Mouse (Mus musculus) liver, embryonic 15.5 days (tissue): ENCODE data around the gene Bend5. TPM values are rescaled to one million over a fixed set of nuclear protein-coding genes. Genes with fewer than 3 reads are reported as not detected.

Source experiments
- ATAC-seq: fragments of 200-750 bp; cut with Nextera tagmentation; 2 replicates; pipeline ENCODE4 v1.8.0; 2017; ENCODE audit warnings: moderate number of reproducible peaks, mild to moderate bottlenecking, moderate library complexity; ENCODE audit not compliant: insufficient read depth
- H3K27ac ChIP-seq: fragments of 300-500 bp; sonication (generic); replicated peaks from 2 replicates; pipeline ENCODE4 v1.5.1; 2015; ENCODE audit warnings: mild to moderate bottlenecking, inconsistent platforms
- H3K27me3 ChIP-seq: fragments of 300-500 bp; sonication (generic); 2 replicates; pipeline ENCODE4 v1.6.1; 2015; ENCODE audit warnings: mild to moderate bottlenecking, inconsistent platforms
- H3K36me3 ChIP-seq: fragments of 300-500 bp; sonication (generic); replicated peaks from 2 replicates; pipeline ENCODE4 v1.6.1; 2015; ENCODE audit warnings: moderate library complexity, mild to moderate bottlenecking, inconsistent platforms
- H3K4me1 ChIP-seq: fragments of 300-500 bp; sonication (generic); replicated peaks from 2 replicates; pipeline ENCODE4 v1.6.1; 2015; ENCODE audit warnings: inconsistent platforms
- H3K4me2 ChIP-seq: fragments of 300-500 bp; sonication (generic); 2 replicates; pipeline ENCODE4 v1.6.1; 2015; ENCODE audit warnings: moderate library complexity, mild to moderate bottlenecking, inconsistent platforms
- H3K4me3 ChIP-seq: fragments of 300-500 bp; sonication (generic); replicated peaks from 2 replicates; pipeline ENCODE4 v1.5.1; 2015; ENCODE audit warnings: mild to moderate bottlenecking, inconsistent platforms
- H3K9ac ChIP-seq: fragments of 300-500 bp; sonication (generic); 2 replicates; pipeline ENCODE4 v1.6.1; 2015; ENCODE audit warnings: moderate library complexity, mild to moderate bottlenecking, inconsistent platforms
- H3K9me3 ChIP-seq: fragments of 300-500 bp; sonication (generic); replicated peaks from 2 replicates; pipeline ENCODE4 v1.6.1; 2016; ENCODE audit warnings: inconsistent platforms
- WGBS: fragments of 180-500 bp; shearing (Covaris S2); methylation state at CpG from one replicate; pipeline ENCODE4 v1.1.7; 2015; ENCODE audit warnings: mixed read lengths; ENCODE audit not compliant: insufficient replicate concordance; 5-methylcytosine and 5-hydroxymethylcytosine counted together
- polyA plus RNA-seq: library from polyadenylated mRNA; unstranded; fragments of >200 nt; fragmentation: Nextera tagmentation; extraction: Ambion mirVana; gene quantifications from 2 replicates; pipeline ENCODE4 v1.2.1, GENCODE M21; 2015

Bend5 gene
- polyA plus RNA-seq, 1 experiment from 2014 or later = 0.68 TPM

DNA sequence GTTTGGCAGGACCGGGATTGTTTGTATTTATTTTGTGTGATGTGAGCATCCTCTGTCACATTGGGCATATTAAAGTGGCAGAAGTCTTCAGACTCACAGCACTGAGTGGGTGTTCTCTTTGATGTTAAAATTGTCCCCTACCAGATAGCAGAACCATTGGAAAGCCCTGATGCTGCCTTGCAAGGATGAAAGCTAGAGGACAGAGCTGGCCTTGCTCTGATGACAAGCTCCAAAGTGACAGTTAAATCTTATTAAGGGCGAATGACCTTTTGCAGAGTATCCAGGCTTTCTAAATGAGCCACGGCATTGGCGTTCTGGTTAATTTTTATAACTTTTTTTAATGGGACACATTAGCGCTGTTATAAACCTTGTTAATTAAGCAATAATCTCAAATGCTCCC lies 42.8 kb downstream of the Bend5 start:
- Histone ChIP-seq H3K27ac (no peak overlapping the region), H3K4me1 (no peaks in the 10 kb centered on the region), H3K9ac (no peak overlapping the region), H3K4me3 (no peak overlapping the region), H3K36me3 (no peaks in the 10 kb centered on the region), H3K4me2 (no peak overlapping the region), H3K27me3 (no peaks in the 10 kb centered on the region), H3K9me3 (no peaks in the 10 kb centered on the region)
- no peak for ATAC-seq
- 63% methylated on average over 5 of the region's 5 CpGs for WGBS

DNA sequence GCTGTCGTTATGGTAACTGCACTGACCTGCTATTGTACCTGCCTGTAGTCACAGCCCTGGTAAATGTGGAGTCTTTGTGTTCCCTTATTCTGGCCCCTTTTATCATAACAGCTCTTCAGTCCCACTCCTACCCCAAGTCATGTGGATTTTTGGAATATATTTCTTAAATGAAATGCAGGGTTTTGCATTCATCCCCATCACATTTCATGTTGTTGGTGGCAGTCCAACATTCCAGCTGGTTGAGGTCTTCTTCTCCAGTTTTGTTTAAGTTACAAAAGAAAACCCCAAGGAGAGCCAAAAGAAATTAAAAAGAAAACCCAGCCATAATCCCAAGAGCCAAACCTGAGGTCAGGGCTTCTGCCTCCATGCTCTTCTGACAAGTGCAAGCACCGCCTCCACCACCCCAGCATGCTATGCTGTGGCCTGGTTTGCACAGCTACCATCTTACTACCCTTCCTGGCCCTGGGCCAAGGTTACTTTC lies 52.5 kb downstream of the Bend5 start:
- 57% methylated on average over 2 of the region's 2 CpGs for WGBS
- H3K27ac ChIP-seq = no peak overlapping the region
- no peak overlapping the region for H3K4me2 ChIP-seq
- H3K27me3 ChIP-seq = no peaks in the 10 kb centered on the region
- no peak for ATAC-seq
- H3K4me1 ChIP-seq = no peaks in the 10 kb centered on the region
- no peaks in the 10 kb centered on the region for H3K9me3 ChIP-seq
- no peak overlapping the region for H3K4me3 ChIP-seq
- H3K9ac ChIP-seq = no peak overlapping the region
- no peaks in the 10 kb centered on the region for H3K36me3 ChIP-seq

DNA sequence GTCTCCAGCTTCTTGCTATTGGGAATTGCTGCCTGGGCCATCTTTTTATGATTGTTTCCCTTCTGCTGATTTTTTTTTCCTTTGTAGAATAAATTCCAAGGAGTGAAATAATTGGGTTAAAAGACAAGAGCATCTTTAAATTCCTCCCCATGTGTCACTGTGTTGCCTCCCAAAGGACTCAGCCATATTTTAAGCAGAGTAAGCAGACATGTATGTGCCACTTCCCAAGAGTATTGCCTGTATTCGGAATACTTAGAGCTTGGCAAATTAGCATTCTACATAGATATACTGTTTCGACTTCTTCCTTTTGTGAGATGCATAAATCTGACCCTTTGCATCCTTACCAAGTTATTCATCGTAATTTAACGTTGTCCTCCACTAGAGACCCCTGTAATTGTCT lies 53.0 kb downstream of the Bend5 start:
- ATAC-seq = no peak
- 48% methylated on average over 4 of the region's 4 CpGs for WGBS
- no peaks in the 10 kb centered on the region for H3K4me1 ChIP-seq
- no peaks in the 10 kb centered on the region for H3K36me3 ChIP-seq
- no peak overlapping the region for H3K4me3 ChIP-seq
- no peak overlapping the region for H3K27ac ChIP-seq
- H3K9me3 ChIP-seq = no peaks in the 10 kb centered on the region
- H3K4me2 ChIP-seq = no peak overlapping the region
- no peak overlapping the region for H3K9ac ChIP-seq
- no peaks in the 10 kb centered on the region for H3K27me3 ChIP-seq

DNA sequence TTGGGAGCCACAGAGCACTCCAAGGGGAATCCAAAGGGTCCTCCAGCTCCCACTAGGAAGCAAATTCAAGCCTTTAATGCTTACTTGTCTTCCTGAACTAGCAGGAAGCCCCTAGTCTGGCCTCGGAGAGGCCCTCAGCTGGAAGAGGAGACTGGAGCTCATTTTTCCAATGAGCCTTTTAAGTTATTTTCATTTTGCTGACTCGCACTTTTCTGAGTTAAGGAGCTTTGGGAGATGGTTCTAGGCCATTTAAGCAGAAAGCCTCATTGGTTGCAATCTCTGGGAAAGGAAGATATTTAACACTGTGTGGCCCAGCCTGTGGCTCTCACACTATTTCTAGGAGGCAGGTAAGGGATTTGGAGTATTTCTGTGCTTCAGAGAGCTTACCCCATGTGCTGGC lies 55.0 kb downstream of the Bend5 start:
- Histone ChIP-seq H3K4me2 (no peak overlapping the region), H3K27ac (no peak overlapping the region), H3K4me1 (no peaks in the 10 kb centered on the region), H3K9ac (no peak overlapping the region), H3K27me3 (no peaks in the 10 kb centered on the region), H3K4me3 (no peak overlapping the region), H3K36me3 (no peaks in the 10 kb centered on the region), H3K9me3 (no peaks in the 10 kb centered on the region)
- WGBS = 41% methylated on average over 2 of the region's 2 CpGs
- ATAC-seq = no peak

- 60% methylated on average over 3 of the region's 3 CpGs for WGBS
- H3K4me1 ChIP-seq = no peaks in the 10 kb centered on the region
Measured at GRCm38 (mm10) chr4:111471726-111472125, 56.9 kb downstream of the Bend5 start.

GRCm38 (mm10) chr4:111472511-111472910 lies 57.7 kb downstream of the Bend5 start:
- H3K9me3 ChIP-seq = no peaks in the 10 kb centered on the region
- no peak overlapping the region for H3K4me2 ChIP-seq
- no peak for ATAC-seq
- no peak overlapping the region for H3K27ac ChIP-seq
- H3K9ac ChIP-seq = no peak overlapping the region
- H3K36me3 ChIP-seq = no peaks in the 10 kb centered on the region
- H3K4me3 ChIP-seq = no peak overlapping the region
- H3K4me1 ChIP-seq = no peaks in the 10 kb centered on the region
- WGBS = 59% methylated on average over 3 of the region's 3 CpGs
- no peaks in the 10 kb centered on the region for H3K27me3 ChIP-seq

More at GRCm38 (mm10) chr4:111471726-111472125, 56.9 kb downstream of the Bend5 start:
- no peaks in the 10 kb centered on the region for H3K36me3 ChIP-seq
- ATAC-seq = no peak
- no peak overlapping the region for H3K4me3 ChIP-seq
- H3K27ac ChIP-seq = no peak overlapping the region
- no peaks in the 10 kb centered on the region for H3K27me3 ChIP-seq
- H3K9ac ChIP-seq = no peak overlapping the region
- H3K4me2 ChIP-seq = no peak overlapping the region
- no peaks in the 10 kb centered on the region for H3K9me3 ChIP-seq

- Histone ChIP-seq H3K4me1 (no peaks in the 10 kb centered on the region), H3K27ac (no peak overlapping the region), H3K36me3 (no peaks in the 10 kb centered on the region), H3K4me2 (no peak overlapping the region), H3K27me3 (no peaks in the 10 kb centered on the region), H3K9me3 (no peaks in the 10 kb centered on the region), H3K9ac (no peak overlapping the region), H3K4me3 (no peak overlapping the region)
- 57% methylated on average over 1 of the region's 1 CpGs for WGBS
- ATAC-seq = no peak
Measured at GRCm38 (mm10) chr4:111473014-111473413, 58.2 kb downstream of the Bend5 start.

GRCm38 (mm10) chr4:111475374-111475971 lies 60.7 kb downstream of the Bend5 start:
- H3K36me3 ChIP-seq = no peaks in the 10 kb centered on the region
- H3K27me3 ChIP-seq = no peaks in the 10 kb centered on the region
- H3K9me3 ChIP-seq = no peaks in the 10 kb centered on the region
- no peak overlapping the region for H3K4me2 ChIP-seq
- no peak overlapping the region for H3K4me3 ChIP-seq
- H3K27ac ChIP-seq = no peak overlapping the region
- ATAC-seq = no peak
- H3K9ac ChIP-seq = no peak overlapping the region
- WGBS = 64% methylated on average over 10 of the region's 10 CpGs
- no peaks in the 10 kb centered on the region for H3K4me1 ChIP-seq

GRCm38 (mm10) chr4:111477507-111477906 lies 62.7 kb downstream of the Bend5 start:
- Histone ChIP-seq H3K4me2 (no peak overlapping the region), H3K9ac (no peak overlapping the region), H3K27me3 (no peaks in the 10 kb centered on the region), H3K4me1 (no peaks in the 10 kb centered on the region), H3K27ac (no peak overlapping the region), H3K4me3 (no peak overlapping the region), H3K9me3 (no peaks in the 10 kb centered on the region), H3K36me3 (no peaks in the 10 kb centered on the region)
- 47% methylated on average over 4 of the region's 4 CpGs for WGBS
- no peak for ATAC-seq

DNA sequence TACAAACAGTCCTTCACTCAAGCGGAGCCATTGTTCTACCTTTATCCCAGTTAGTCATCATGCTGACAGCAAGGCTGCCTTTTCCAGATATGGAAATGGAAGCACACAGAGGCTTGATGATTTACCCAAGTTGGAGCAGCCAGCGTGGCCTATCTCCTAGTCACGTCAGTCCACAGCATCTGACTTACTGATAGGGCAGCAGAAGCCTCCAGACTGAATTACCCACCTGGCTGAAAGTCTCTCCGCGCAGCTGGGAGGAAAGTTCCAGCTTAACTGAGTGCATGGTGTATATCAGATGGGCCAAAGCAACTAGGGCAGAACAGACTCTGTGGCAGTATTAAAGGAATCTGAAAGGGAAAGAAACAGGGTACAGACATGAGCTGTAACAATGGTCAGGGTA lies 68.7 kb downstream of the Bend5 start:
- no peak overlapping the region for H3K27ac ChIP-seq
- no peak overlapping the region for H3K9ac ChIP-seq
- H3K36me3 ChIP-seq = no peaks in the 10 kb centered on the region
- no peak for ATAC-seq
- H3K9me3 ChIP-seq = no peaks in the 10 kb centered on the region
- H3K4me2 ChIP-seq = no peak overlapping the region
- 61% methylated on average over 5 of the region's 5 CpGs for WGBS
- no peak overlapping the region for H3K4me3 ChIP-seq
- H3K27me3 ChIP-seq = no peaks in the 10 kb centered on the region
- H3K4me1 ChIP-seq = no peaks in the 10 kb centered on the region

DNA sequence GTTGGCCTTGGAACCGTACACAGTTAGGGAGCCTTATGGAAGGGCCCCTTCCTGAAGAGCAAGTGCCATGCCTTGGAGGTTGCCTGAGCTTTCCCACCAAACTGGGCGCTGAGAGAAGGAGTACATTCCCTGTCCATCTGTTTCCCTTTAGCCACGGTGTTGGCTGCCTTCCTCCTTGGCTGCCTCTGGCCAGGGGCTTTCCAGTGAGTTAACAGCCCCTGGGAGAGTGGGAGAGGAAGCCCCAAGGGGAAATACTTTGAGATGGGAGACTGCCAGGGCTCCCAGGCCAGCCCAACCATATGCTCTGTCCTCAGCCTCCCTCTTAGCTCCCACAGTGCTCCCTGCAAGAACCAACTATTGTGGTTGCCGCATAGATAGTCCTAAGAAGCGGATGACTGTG lies 70.4 kb downstream of the Bend5 start:
- WGBS = 44% methylated on average over 5 of the region's 5 CpGs
- no peak for ATAC-seq
- no peaks in the 10 kb centered on the region for H3K36me3 ChIP-seq

DNA sequence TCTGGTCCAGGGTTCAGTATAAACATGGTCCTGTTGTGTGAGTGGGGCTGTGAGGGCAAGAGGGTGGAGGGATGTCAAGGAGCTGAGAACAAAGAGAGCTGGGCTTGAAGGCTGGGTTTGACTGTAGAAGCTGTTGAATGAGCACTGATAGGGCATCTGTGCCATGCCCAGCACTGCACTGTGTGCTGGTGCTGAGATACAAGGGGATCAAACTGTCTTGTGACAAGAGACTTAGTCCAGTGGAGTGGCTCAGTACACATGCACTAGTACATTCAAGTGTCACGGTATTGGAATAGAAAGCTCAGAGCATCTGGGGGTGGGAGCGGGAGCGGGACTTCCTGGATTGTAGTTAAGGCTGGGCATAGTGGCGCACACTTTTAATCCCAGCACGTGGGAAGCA lies 71.4 kb downstream of the Bend5 start:
- no peak for ATAC-seq
- WGBS = 65% methylated on average over 5 of the region's 5 CpGs
- Histone ChIP-seq H3K9ac (no peak overlapping the region), H3K4me3 (no peak overlapping the region), H3K4me2 (no peak overlapping the region), H3K9me3 (no peaks in the 10 kb centered on the region), H3K27me3 (no peaks in the 10 kb centered on the region), H3K27ac (no peak overlapping the region), H3K36me3 (no peaks in the 10 kb centered on the region), H3K4me1 (no peaks in the 10 kb centered on the region)

More for the DNA sequence above, 70.4 kb downstream of the Bend5 start:
- Histone ChIP-seq H3K27ac (no peak overlapping the region), H3K4me2 (no peak overlapping the region), H3K9me3 (no peaks in the 10 kb centered on the region), H3K4me1 (no peaks in the 10 kb centered on the region), H3K4me3 (no peak overlapping the region), H3K27me3 (no peaks in the 10 kb centered on the region), H3K9ac (no peak overlapping the region)
